ENCODE assay signal across 8 mouse cellular contexts in genomic region chr6:72362132-72363028, GRCm38 (mm10). TPM values are rescaled to one million over a fixed set of nuclear protein-coding genes. Genes with fewer than 3 reads are reported as not detected.
A peak's percentile ranks its signal among the peaks of the same experiment; 100 is the strongest.
DNase-seq lines count a peak whose midpoint lies in the region; ATAC-seq and TF ChIP-seq lines count a peak whose summit lies in the region.

No protein-coding gene starts in this region.

- H3K36me3 ChIP-seq in heart, embryonic 12.5 days: peaks cover 29% of the 10 kb centered on the region
- peaks cover 5% of the 10 kb centered on the region; the same call in 1 of the 2 replicates for H3K36me3 ChIP-seq in kidney, postnatal 0 days (ENCODE audit: insufficient read depth, low read length)
- peaks cover 13% of the 10 kb centered on the region for H3K36me3 ChIP-seq in liver, embryonic 11.5 days (ENCODE audit: control insufficient read depth, insufficient read depth, low read length)
- H3K36me3 ChIP-seq in stomach, embryonic 14.5 days (ENCODE audit: control insufficient read depth, insufficient read depth, low read length): peaks cover 17% of the 10 kb centered on the region; the same call in 1 of the 2 replicates

- H3K4me3 ChIP-seq in heart, embryonic 12.5 days: peak overlapping the region; percentile 85
- peak overlapping the region; percentile 74 for H3K4me3 ChIP-seq in kidney, postnatal 0 days (replicated peaks; ENCODE audit: low read depth, low read length)
- H3K4me3 ChIP-seq in liver, embryonic 11.5 days (ENCODE audit: low read depth, low read length): peak overlapping the region; percentile 64
- peak overlapping the region; percentile 77 for H3K4me3 ChIP-seq in stomach, embryonic 14.5 days (ENCODE audit: low read depth, low read length)

- peaks cover 26% of the 10 kb centered on the region for H3K4me1 ChIP-seq in heart, embryonic 12.5 days (replicated peaks)
- peaks cover 13% of the 10 kb centered on the region; the same call in 1 of the 2 replicates for H3K4me1 ChIP-seq in kidney, postnatal 0 days (replicated peaks; ENCODE audit: insufficient read depth, low read length)
- H3K4me1 ChIP-seq in liver, embryonic 11.5 days (replicated peaks; ENCODE audit: control insufficient read depth, insufficient read depth, low read length): peaks cover 33% of the 10 kb centered on the region
- H3K4me1 ChIP-seq in stomach, embryonic 14.5 days (ENCODE audit: control insufficient read depth, insufficient read depth, low read length): peaks cover 19% of the 10 kb centered on the region; the same call in 1 of the 2 replicates

- H3K4me2 ChIP-seq in heart, embryonic 12.5 days: peak overlapping the region; percentile 84
- peak overlapping the region; percentile 89 for H3K4me2 ChIP-seq in kidney, postnatal 0 days (ENCODE audit: low read length)
- H3K4me2 ChIP-seq in liver, embryonic 11.5 days: peak overlapping the region; percentile 77
- H3K4me2 ChIP-seq in stomach, embryonic 14.5 days (replicated peaks; ENCODE audit: low read depth, low read length): peak overlapping the region; percentile 82

- no peaks in the 10 kb centered on the region for H3K9me3 ChIP-seq in heart, embryonic 12.5 days (replicated peaks)
- no peaks in the 10 kb centered on the region for H3K9me3 ChIP-seq in kidney, postnatal 0 days (replicated peaks; ENCODE audit: low read length)
- H3K9me3 ChIP-seq in liver, embryonic 11.5 days (ENCODE audit: control insufficient read depth, low read length): no peaks in the 10 kb centered on the region
- no peaks in the 10 kb centered on the region for H3K9me3 ChIP-seq in stomach, embryonic 14.5 days (ENCODE audit: control insufficient read depth, low read depth, low read length)

- peak overlapping the region; percentile 87 for H3K9ac ChIP-seq in heart, embryonic 12.5 days
- peak overlapping the region; percentile 81 for H3K9ac ChIP-seq in kidney, postnatal 0 days (ENCODE audit: low read depth, low read length)
- peak overlapping the region; percentile 63 for H3K9ac ChIP-seq in liver, embryonic 11.5 days (ENCODE audit: low read depth, low read length)
- peak overlapping the region; percentile 68 for H3K9ac ChIP-seq in stomach, embryonic 14.5 days (replicated peaks; ENCODE audit: low read depth, low read length)

- peak; percentile 58 for TF ChIP-seq CTCF in kidney, postnatal 0 days (IDR thresholded peaks at IDR 0.05; ENCODE audit: low read depth)

- peak overlapping the region; percentile 78 for H3K27ac ChIP-seq in heart, embryonic 12.5 days (ENCODE audit: poor library complexity, severe bottlenecking)
- H3K27ac ChIP-seq in kidney, postnatal 0 days: peak overlapping the region; percentile 71
- H3K27ac ChIP-seq in liver, embryonic 11.5 days (ENCODE audit: low read depth, low read length): peak overlapping the region; percentile 67
- H3K27ac ChIP-seq in stomach, embryonic 14.5 days (ENCODE audit: low read length): peak overlapping the region; percentile 52; the same call in 1 of the 2 replicates

- peak; percentile 98 for DNase-seq in CD4-positive helper T cell, adult 2 months (ENCODE audit: low read depth, low spot score)
- peak; percentile 96 for DNase-seq in brain, embryonic 18.5 days (ENCODE audit: low read depth, low spot score)
- peak; percentile 99 for DNase-seq in kidney, postnatal 0 days (ENCODE audit: low spot score)
- peak; percentile 84 for DNase-seq in liver, embryonic 11.5 days (ENCODE audit: low spot score)
- peak; percentile 97 for DNase-seq in naive thymus-derived CD4-positive, alpha-beta T cell, adult 2 months (ENCODE audit: low read depth)

- H3K27me3 ChIP-seq in heart, embryonic 12.5 days (replicated peaks): no peaks in the 10 kb centered on the region
- H3K27me3 ChIP-seq in kidney, postnatal 0 days (ENCODE audit: insufficient read depth, low read length): no peaks in the 10 kb centered on the region
- no peaks in the 10 kb centered on the region for H3K27me3 ChIP-seq in liver, embryonic 11.5 days (replicated peaks; ENCODE audit: control insufficient read depth, insufficient read depth, low read length)
- no peaks in the 10 kb centered on the region for H3K27me3 ChIP-seq in stomach, embryonic 14.5 days (ENCODE audit: control insufficient read depth, insufficient read depth, low read length)

- under 1% methylated on average over 42 of the region's 42 CpGs for WGBS in heart, embryonic 12.5 days
- WGBS in kidney, postnatal 0 days: under 1% methylated on average over 42 of the region's 42 CpGs
- WGBS in liver, embryonic 11.5 days: under 1% methylated on average over 42 of the region's 42 CpGs
- under 1% methylated on average over 42 of the region's 42 CpGs for WGBS in stomach, embryonic 14.5 days

- ATAC-seq in erythroid progenitor cell, adult 5-6 weeks (replicated peaks; ENCODE audit: low FRiP score, poor library complexity, severe bottlenecking): peak; percentile 93
- ATAC-seq in heart, embryonic 12.5 days (ENCODE audit: insufficient number of reproducible peaks, low FRiP score): peak; percentile 98
- ATAC-seq in kidney, postnatal 0 days (replicated peaks; ENCODE audit: low FRiP score, low read depth): peak; percentile 96
- ATAC-seq in liver, embryonic 11.5 days (replicated peaks; ENCODE audit: low FRiP score): peak; percentile 94
- peak; percentile 96 for ATAC-seq in stomach, embryonic 14.5 days (ENCODE audit: insufficient number of reproducible peaks, insufficient read depth, low FRiP score, low read depth)

RNA-seq across cellular contexts. Expression of gene Rnf181, which starts 4.4 kb away (rescaled TPM):
- total RNA-seq in erythroid progenitor cell, adult 5-6 weeks (2015; ENCODE audit: low replicate concordance): 68.5 and 96.0 TPM in 2 replicates
- 56.4 and 69.8 TPM in 2 replicates for total RNA-seq in erythroid progenitor cell, adult 5-6 weeks (2017; ENCODE audit: low replicate concordance)
- polyA plus RNA-seq in heart, embryonic 12.5 days (2016; fragmentation: Nextera tagmentation; extraction: Ambion mirVana): 90.0 and 92.9 TPM in 2 replicates
- 150 and 164 TPM in 2 replicates for polyA plus RNA-seq in kidney, postnatal 0 days (2015; fragmentation: Nextera tagmentation; extraction: Ambion mirVana)
- 106 and 112 TPM in 2 replicates for polyA plus RNA-seq in liver, embryonic 11.5 days (2014; fragmentation: Nextera tagmentation; extraction: Ambion mirVana)
- polyA plus RNA-seq in stomach, embryonic 14.5 days (2014; fragmentation: Nextera tagmentation; extraction: Ambion mirVana): 106 and 109 TPM in 2 replicates

RNA-seq across cellular contexts. Expression of gene Tmem150a, which starts 7.1 kb away (rescaled TPM):
- total RNA-seq in erythroid progenitor cell, adult 5-6 weeks (2015; ENCODE audit: low replicate concordance): 3.2 and 11.7 TPM in 2 replicates
- 0.61 TPM in 1 of 2 replicates, not detected in the other for total RNA-seq in erythroid progenitor cell, adult 5-6 weeks (2017; ENCODE audit: low replicate concordance)
- 13.3 and 13.5 TPM in 2 replicates for polyA plus RNA-seq in heart, embryonic 12.5 days (2016; fragmentation: Nextera tagmentation; extraction: Ambion mirVana)
- 50.5 and 50.6 TPM in 2 replicates for polyA plus RNA-seq in kidney, postnatal 0 days (2015; fragmentation: Nextera tagmentation; extraction: Ambion mirVana)
- 39.5 and 40.3 TPM in 2 replicates for polyA plus RNA-seq in liver, embryonic 11.5 days (2014; fragmentation: Nextera tagmentation; extraction: Ambion mirVana)
- 13.8 and 15.3 TPM in 2 replicates for polyA plus RNA-seq in stomach, embryonic 14.5 days (2014; fragmentation: Nextera tagmentation; extraction: Ambion mirVana)

RNA-seq across cellular contexts. Expression of gene 0610030E20Rik, which starts 15.3 kb away (rescaled TPM):
- 23.4 and 33.1 TPM in 2 replicates for total RNA-seq in erythroid progenitor cell, adult 5-6 weeks (2015; ENCODE audit: low replicate concordance)
- 21.6 and 29.3 TPM in 2 replicates for total RNA-seq in erythroid progenitor cell, adult 5-6 weeks (2017; ENCODE audit: low replicate concordance)
- 17.2 and 19.9 TPM in 2 replicates for polyA plus RNA-seq in heart, embryonic 12.5 days (2016; fragmentation: Nextera tagmentation; extraction: Ambion mirVana)
- 21.8 and 24.4 TPM in 2 replicates for polyA plus RNA-seq in kidney, postnatal 0 days (2015; fragmentation: Nextera tagmentation; extraction: Ambion mirVana)
- 17.1 and 19.4 TPM in 2 replicates for polyA plus RNA-seq in liver, embryonic 11.5 days (2014; fragmentation: Nextera tagmentation; extraction: Ambion mirVana)
- 33.9 and 34.3 TPM in 2 replicates for polyA plus RNA-seq in stomach, embryonic 14.5 days (2014; fragmentation: Nextera tagmentation; extraction: Ambion mirVana)

RNA-seq across cellular contexts. Expression of gene Usp39, which starts 17.4 kb away (rescaled TPM):
- total RNA-seq in erythroid progenitor cell, adult 5-6 weeks (2015; ENCODE audit: low replicate concordance): 62.9 and 90.1 TPM in 2 replicates
- total RNA-seq in erythroid progenitor cell, adult 5-6 weeks (2017; ENCODE audit: low replicate concordance): 63.4 and 92.7 TPM in 2 replicates
- 36.0 and 39.7 TPM in 2 replicates for polyA plus RNA-seq in heart, embryonic 12.5 days (2016; fragmentation: Nextera tagmentation; extraction: Ambion mirVana)
- 35.6 and 37.2 TPM in 2 replicates for polyA plus RNA-seq in kidney, postnatal 0 days (2015; fragmentation: Nextera tagmentation; extraction: Ambion mirVana)
- polyA plus RNA-seq in liver, embryonic 11.5 days (2014; fragmentation: Nextera tagmentation; extraction: Ambion mirVana): 91.6 and 100 TPM in 2 replicates
- 52.3 and 52.5 TPM in 2 replicates for polyA plus RNA-seq in stomach, embryonic 14.5 days (2014; fragmentation: Nextera tagmentation; extraction: Ambion mirVana)

RNA-seq across cellular contexts. Expression of gene Vamp5, which starts 17.9 kb away (rescaled TPM):
- 85.1 and 98.0 TPM in 2 replicates for total RNA-seq in erythroid progenitor cell, adult 5-6 weeks (2015; ENCODE audit: low replicate concordance)
- 23.8 and 24.3 TPM in 2 replicates for total RNA-seq in erythroid progenitor cell, adult 5-6 weeks (2017; ENCODE audit: low replicate concordance)
- 48.3 and 52.1 TPM in 2 replicates for polyA plus RNA-seq in heart, embryonic 12.5 days (2016; fragmentation: Nextera tagmentation; extraction: Ambion mirVana)
- 45.6 and 50.1 TPM in 2 replicates for polyA plus RNA-seq in kidney, postnatal 0 days (2015; fragmentation: Nextera tagmentation; extraction: Ambion mirVana)
- polyA plus RNA-seq in liver, embryonic 11.5 days (2014; fragmentation: Nextera tagmentation; extraction: Ambion mirVana): 164 and 181 TPM in 2 replicates
- 22.6 and 26.3 TPM in 2 replicates for polyA plus RNA-seq in stomach, embryonic 14.5 days (2014; fragmentation: Nextera tagmentation; extraction: Ambion mirVana)

Comparison
In these comparisons a context has a peak if more than half of its experiments do, and no peak if none do; other contexts are left out.
1. Peak in every context shown above with its lines: DNase-seq, ATAC-seq, H3K4me3 ChIP-seq and H3K27ac ChIP-seq.